Mouse (Mus musculus): ENCODE results near the gene Atg7. TPM values are rescaled to one million over a fixed set of nuclear protein-coding genes. Genes with fewer than 3 reads are reported as not detected.
"Not testable (repeated sequence)": the region's sequence is repeated elsewhere in the genome, so short reads cannot be mapped to it uniquely, and the experiment has no call there.

Atg7 gene
- polyA plus RNA-seq (2016; fragmentation: Nextera tagmentation; extraction: Ambion mirVana) = 19.7 TPM in 2 replicates

GRCm38 (mm10) chr6:114642601-114643528, at the start of gene Atg7:
Gene Atg7 (plus strand): TSS chr6:114643097.
- H3K9me3 ChIP-seq = no peaks in the 10 kb centered on the region
- WGBS = under 1% methylated on average over 38 of the region's 38 CpGs
- H3K4me1 ChIP-seq = peaks cover 8% of the 10 kb centered on the region
- no peaks in the 10 kb centered on the region for H3K36me3 ChIP-seq (replicated peaks)
- DNase-seq (ENCODE audit: low spot score) = peak; percentile 94
- peak within 1 kb of the TSS; percentile 84 for H3K4me3 ChIP-seq
- no peaks in the 10 kb centered on the region for H3K27me3 ChIP-seq (replicated peaks; ENCODE audit: low read depth, poor library complexity, severe bottlenecking)
- H3K27ac ChIP-seq (replicated peaks) = peak within 1 kb of the TSS; percentile 80

- H3K27ac ChIP-seq (replicated peaks); H3K4me1 ChIP-seq; H3K27me3 ChIP-seq (replicated peaks; ENCODE audit: low read depth, poor library complexity, severe bottlenecking); H3K36me3 ChIP-seq (replicated peaks); H3K4me3 ChIP-seq; H3K9me3 ChIP-seq; DNase-seq (ENCODE audit: low spot score): not testable (repeated sequence)
- WGBS = 5% methylated on average over 10 of the region's 17 CpGs
Measured at GRCm38 (mm10) chr6:114614076-114614475, 28.8 kb upstream of the Atg7 start.

- H3K27ac ChIP-seq (replicated peaks); H3K4me3 ChIP-seq; H3K27me3 ChIP-seq (replicated peaks; ENCODE audit: low read depth, poor library complexity, severe bottlenecking); DNase-seq (ENCODE audit: low spot score); H3K4me1 ChIP-seq; H3K9me3 ChIP-seq; H3K36me3 ChIP-seq (replicated peaks): not testable (repeated sequence)
- WGBS = no CpG with 5 or more reads among the region's 14 CpGs
Measured at GRCm38 (mm10) chr6:114633886-114634285, 9.0 kb upstream of the Atg7 start.

GRCm38 (mm10) chr6:114643716-114644115, 819 bp downstream of the Atg7 start:
- Histone ChIP-seq H3K36me3 (replicated peaks) (no peaks in the 10 kb centered on the region), H3K4me1 (peaks cover 8% of the 10 kb centered on the region), H3K9me3 (no peaks in the 10 kb centered on the region), H3K4me3 (peak overlapping the region; percentile 84), H3K27me3 (replicated peaks; ENCODE audit: low read depth, poor library complexity, severe bottlenecking) (no peaks in the 10 kb centered on the region), H3K27ac (replicated peaks) (no peak overlapping the region)
- no peak for DNase-seq (ENCODE audit: low spot score)
- WGBS = 46% methylated on average over 8 of the region's 8 CpGs

- whole genome bisulfite sequencing = 88% methylated on average over 1 of the region's 1 CpGs
- Histone ChIP-seq H3K27me3 (replicated peaks; ENCODE audit: low read depth, poor library complexity, severe bottlenecking) (no peaks in the 10 kb centered on the region), H3K9me3 (no peaks in the 10 kb centered on the region), H3K27ac (replicated peaks) (no peak overlapping the region), H3K36me3 (replicated peaks) (no peaks in the 10 kb centered on the region), H3K4me3 (no peak overlapping the region), H3K4me1 (peaks cover 8% of the 10 kb centered on the region)
- no peak for DNase-seq (ENCODE audit: low spot score)
Measured at GRCm38 (mm10) chr6:114644531-114644930, 1.6 kb downstream of the Atg7 start.

- peaks cover 8% of the 10 kb centered on the region for H3K4me1 ChIP-seq
- H3K27ac ChIP-seq (replicated peaks) = no peak overlapping the region
- H3K4me3 ChIP-seq = no peak overlapping the region
- H3K27me3 ChIP-seq (replicated peaks; ENCODE audit: low read depth, poor library complexity, severe bottlenecking) = no peaks in the 10 kb centered on the region
- H3K9me3 ChIP-seq = no peaks in the 10 kb centered on the region
- no peaks in the 10 kb centered on the region for H3K36me3 ChIP-seq (replicated peaks)
- 65% methylated on average over 1 of the region's 1 CpGs for WGBS
- no peak for DNase-seq (ENCODE audit: low spot score)
Measured at GRCm38 (mm10) chr6:114646201-114646600, 3.3 kb downstream of the Atg7 start.

GRCm38 (mm10) chr6:114647011-114647410, 4.1 kb downstream of the Atg7 start:
- no peak for DNase-seq (ENCODE audit: low spot score)
- Histone ChIP-seq H3K27me3 (replicated peaks; ENCODE audit: low read depth, poor library complexity, severe bottlenecking) (no peaks in the 10 kb centered on the region), H3K9me3 (no peaks in the 10 kb centered on the region), H3K27ac (replicated peaks) (no peak overlapping the region), H3K4me1 (peaks cover 13% of the 10 kb centered on the region), H3K36me3 (replicated peaks) (no peaks in the 10 kb centered on the region), H3K4me3 (no peak overlapping the region)
- WGBS = 86% methylated on average over 6 of the region's 6 CpGs

GRCm38 (mm10) chr6:114648352-114649030, 5.6 kb downstream of the Atg7 start:
- H3K4me3 ChIP-seq = no peak overlapping the region
- DNase-seq (ENCODE audit: low spot score) = no peak
- 88% methylated on average over 4 of the region's 4 CpGs for WGBS

GRCm38 (mm10) chr6:114652209-114652608, 9.3 kb downstream of the Atg7 start:
- peak; percentile 11 for DNase-seq (ENCODE audit: low spot score)
- WGBS = 65% methylated on average over 3 of the region's 3 CpGs
- H3K9me3 ChIP-seq = no peaks in the 10 kb centered on the region
- H3K27me3 ChIP-seq (replicated peaks; ENCODE audit: low read depth, poor library complexity, severe bottlenecking) = no peaks in the 10 kb centered on the region
- no peak overlapping the region for H3K4me3 ChIP-seq
- no peak overlapping the region for H3K27ac ChIP-seq (replicated peaks)
- H3K36me3 ChIP-seq (replicated peaks) = no peaks in the 10 kb centered on the region
- peaks cover 11% of the 10 kb centered on the region; the same call in 1 of the 2 replicates for H3K4me1 ChIP-seq

More at GRCm38 (mm10) chr6:114648352-114649030, 5.6 kb downstream of the Atg7 start:
- H3K27ac ChIP-seq (replicated peaks) = no peak overlapping the region
- peaks cover 17% of the 10 kb centered on the region for H3K4me1 ChIP-seq
- no peaks in the 10 kb centered on the region for H3K27me3 ChIP-seq (replicated peaks; ENCODE audit: low read depth, poor library complexity, severe bottlenecking)
- no peaks in the 10 kb centered on the region for H3K36me3 ChIP-seq (replicated peaks)
- no peaks in the 10 kb centered on the region for H3K9me3 ChIP-seq

GRCm38 (mm10) chr6:114656826-114657600, 14.1 kb downstream of the Atg7 start:
- Histone ChIP-seq H3K36me3 (replicated peaks) (no peaks in the 10 kb centered on the region), H3K4me1 (peaks cover 13% of the 10 kb centered on the region; the same call in 1 of the 2 replicates), H3K9me3 (no peaks in the 10 kb centered on the region), H3K4me3 (no peak overlapping the region), H3K27ac (replicated peaks) (no peak overlapping the region), H3K27me3 (replicated peaks; ENCODE audit: low read depth, poor library complexity, severe bottlenecking) (no peaks in the 10 kb centered on the region)
- WGBS = 92% methylated on average over 7 of the region's 7 CpGs
- no peak for DNase-seq (ENCODE audit: low spot score)

GRCm38 (mm10) chr6:114657807-114658206, 14.9 kb downstream of the Atg7 start:
- no peak overlapping the region for H3K27ac ChIP-seq (replicated peaks)
- no peak for DNase-seq (ENCODE audit: low spot score)
- no peaks in the 10 kb centered on the region for H3K27me3 ChIP-seq (replicated peaks; ENCODE audit: low read depth, poor library complexity, severe bottlenecking)
- H3K9me3 ChIP-seq = no peaks in the 10 kb centered on the region
- H3K4me3 ChIP-seq = no peak overlapping the region
- WGBS = 88% methylated on average over 4 of the region's 4 CpGs
- 0 out of 2 replicates have a peak, but pooled peaks cover 9% of the 10 kb centered on the region for H3K4me1 ChIP-seq
- no peaks in the 10 kb centered on the region for H3K36me3 ChIP-seq (replicated peaks)

- 65% methylated on average over 4 of the region's 4 CpGs for WGBS
- H3K36me3 ChIP-seq (replicated peaks) = no peaks in the 10 kb centered on the region
- H3K4me1 ChIP-seq = 0 out of 2 replicates have a peak, but pooled peaks cover 7% of the 10 kb centered on the region
- DNase-seq (ENCODE audit: low spot score) = no peak
- no peaks in the 10 kb centered on the region for H3K27me3 ChIP-seq (replicated peaks; ENCODE audit: low read depth, poor library complexity, severe bottlenecking)
- H3K27ac ChIP-seq (replicated peaks) = no peak overlapping the region
- H3K4me3 ChIP-seq = no peak overlapping the region
- H3K9me3 ChIP-seq = no peaks in the 10 kb centered on the region
Measured at GRCm38 (mm10) chr6:114659278-114659991, 16.5 kb downstream of the Atg7 start.

Measured in embryonic facial prominence, embryonic 10.5 days (tissue).